Mouse (Mus musculus): ENCODE data around the gene Acot13.

DNA sequence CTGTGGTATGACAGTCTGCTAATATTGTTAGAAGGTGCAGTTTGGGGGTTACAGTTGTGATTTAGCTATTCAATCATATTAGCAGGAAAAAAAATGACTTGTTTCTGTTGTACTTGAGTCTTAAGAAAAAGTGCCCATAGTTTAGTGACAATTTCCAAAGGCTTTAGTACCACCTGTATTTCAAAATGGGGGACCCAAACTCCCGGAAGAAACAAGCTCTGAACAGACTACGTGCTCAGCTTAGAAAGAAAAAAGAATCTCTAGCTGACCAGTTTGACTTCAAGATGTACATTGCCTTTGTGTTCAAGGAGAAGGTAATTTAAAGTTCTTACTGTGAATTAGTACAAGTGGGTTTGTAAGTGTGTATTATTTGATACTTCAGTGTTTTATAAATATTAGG is 28.1 kb downstream of the Acot13 start:
- TF ChIP-seq CTCF (IDR thresholded peaks at IDR 0.05; ENCODE audit: low read depth, low read length): no peak
- no peak for TF ChIP-seq POLR2A (IDR thresholded peaks at IDR 0.05; ENCODE audit: extremely low read depth, insufficient read depth, low read length)
